Mouse (Mus musculus) cerebellum, adult 2 months (tissue): ENCODE data around the gene Cyb5d2. TPM values are rescaled to one million over a fixed set of nuclear protein-coding genes. Genes with fewer than 3 reads are reported as not detected.
A peak's percentile ranks its signal among the peaks of the same experiment; 100 is the strongest.

Experiments used
- DNase-seq, 2 experiments: peaks; one replicate each; pipeline ENCODE4 v3.0.0; 2021
- H3K27ac ChIP-seq: fragments of 200-500 bp; 2 replicates; pipeline ENCODE4 v1.5.1; 2012; ENCODE audit warnings: low read length, control low read depth, inconsistent platforms; ENCODE audit not compliant: insufficient read depth
- H3K27me3 ChIP-seq: fragments of 200-500 bp; 2 replicates; pipeline ENCODE4 v1.6.1; 2012; ENCODE audit warnings: inconsistent platforms, mild to moderate bottlenecking, low read length, moderate library complexity; ENCODE audit not compliant: control insufficient read depth, insufficient read depth
- H3K4me1 ChIP-seq: fragments of 200-500 bp; 2 replicates; pipeline ENCODE4 v1.6.1; 2011; ENCODE audit warnings: low read length; ENCODE audit not compliant: control insufficient read depth, insufficient read depth
- H3K4me3 ChIP-seq: fragments of 200-500 bp; replicated peaks from 2 replicates; pipeline ENCODE3; 2011; ENCODE audit warnings: mild to moderate bottlenecking, low read depth, low read length, control low read depth; ENCODE audit not compliant: insufficient read depth
- CTCF ChIP-seq: fragments of 200-500 bp; IDR thresholded peaks from 2 replicates; pipeline ENCODE4 v1.5.1; 2011; ENCODE audit warnings: low read depth, mild to moderate bottlenecking, control low read depth, low read length, moderate library complexity, borderline replicate concordance; ENCODE audit not compliant: insufficient read depth
- POLR2A ChIP-seq: fragments of 200-500 bp; IDR thresholded peaks from 2 replicates; pipeline ENCODE4 v1.6.1; 2011; ENCODE audit warnings: low read length, control low read depth, borderline replicate concordance; ENCODE audit not compliant: insufficient read depth
- WGBS: fragments of 180-500 bp; shearing (Covaris S2); methylation state at CpG from one replicate; pipeline ENCODE4 v1.1.7; 2018; 5-methylcytosine and 5-hydroxymethylcytosine counted together
- polyA plus RNA-seq: library from polyadenylated mRNA; depleted of rRNA; stranded (reverse); fragments of >200 nt; gene quantifications from 2 replicates; pipeline ENCODE4 v1.2.3, GENCODE M21; 2012; rRNA removed

Cyb5d2 gene
- polyA plus RNA-seq: 14.2 and 16.4 TPM in 2 replicates

- H3K27me3 ChIP-seq: no peaks in the 10 kb centered on the region
- peak; percentile 94 to 97 for DNase-seq
- H3K4me3 ChIP-seq: peak within 1 kb of the TSS; percentile 62
- TF ChIP-seq POLR2A: peak; percentile 76
- no peak for TF ChIP-seq CTCF
- WGBS: under 1% methylated on average over 69 of the region's 69 CpGs
- H3K4me1 ChIP-seq: no peaks in the 10 kb centered on the region
- H3K27ac ChIP-seq: peak within 1 kb of the TSS; percentile 56
These were observed at the start of gene Cyb5d2, which contains the start of gene Zzef1 for GRCm38 (mm10) chr11:72795455-72796295. Cyb5d2 (minus strand) TSS chr11:72796142. Zzef1 (plus strand) TSS chr11:72796226.

GRCm38 (mm10) chr11:72845526-72845925 lies 49.6 kb upstream of the Cyb5d2 start:
- TF ChIP-seq POLR2A (no peak), CTCF (no peak)
- H3K27me3 ChIP-seq: no peaks in the 10 kb centered on the region
- no peak overlapping the region for H3K27ac ChIP-seq
- no peak for DNase-seq
- WGBS: 95% methylated on average over 2 of the region's 2 CpGs
- H3K4me1 ChIP-seq: no peaks in the 10 kb centered on the region
- no peak overlapping the region for H3K4me3 ChIP-seq

GRCm38 (mm10) chr11:72843576-72843975 lies 47.6 kb upstream of the Cyb5d2 start:
- Histone ChIP-seq H3K4me3 (no peak overlapping the region), H3K4me1 (no peaks in the 10 kb centered on the region), H3K27me3 (no peaks in the 10 kb centered on the region), H3K27ac (no peak overlapping the region)
- TF ChIP-seq POLR2A (no peak), CTCF (no peak)
- no peak for DNase-seq

GRCm38 (mm10) chr11:72842731-72843130 lies 46.8 kb upstream of the Cyb5d2 start:
- no peak for TF ChIP-seq CTCF
- no peak for TF ChIP-seq POLR2A
- no peak for DNase-seq
- H3K27me3 ChIP-seq: no peaks in the 10 kb centered on the region
- H3K4me1 ChIP-seq: no peaks in the 10 kb centered on the region
- 88% methylated on average over 3 of the region's 3 CpGs for WGBS
- H3K27ac ChIP-seq: no peak overlapping the region
- no peak overlapping the region for H3K4me3 ChIP-seq

GRCm38 (mm10) chr11:72829869-72830268 lies 33.9 kb upstream of the Cyb5d2 start:
- H3K27me3 ChIP-seq: no peaks in the 10 kb centered on the region
- WGBS: 87% methylated on average over 3 of the region's 3 CpGs

GRCm38 (mm10) chr11:72821041-72821440 lies 25.1 kb upstream of the Cyb5d2 start:
- H3K4me1 ChIP-seq: no peaks in the 10 kb centered on the region; the same call in 1 of the 2 replicates
- 84% methylated on average over 7 of the region's 7 CpGs for WGBS
- H3K4me3 ChIP-seq: no peak overlapping the region
- no peak overlapping the region for H3K27ac ChIP-seq
- H3K27me3 ChIP-seq: no peaks in the 10 kb centered on the region
- DNase-seq: no peak
- TF ChIP-seq CTCF (no peak), POLR2A (no peak)

More at GRCm38 (mm10) chr11:72829869-72830268, 33.9 kb upstream of the Cyb5d2 start:
- no peak overlapping the region for H3K27ac ChIP-seq
- TF ChIP-seq POLR2A (no peak), CTCF (no peak)
- no peaks in the 10 kb centered on the region for H3K4me1 ChIP-seq
- H3K4me3 ChIP-seq: no peak overlapping the region
- no peak for DNase-seq

- no peak overlapping the region for H3K27ac ChIP-seq
- H3K4me3 ChIP-seq: no peak overlapping the region
- DNase-seq: no peak
- TF ChIP-seq POLR2A (no peak), CTCF (no peak)
- no peaks in the 10 kb centered on the region; the same call in 1 of the 2 replicates for H3K4me1 ChIP-seq
- no peaks in the 10 kb centered on the region for H3K27me3 ChIP-seq
- WGBS: 89% methylated on average over 7 of the region's 7 CpGs
These were observed 22.1 kb upstream of the Cyb5d2 start for GRCm38 (mm10) chr11:72818067-72818466.

- Histone ChIP-seq H3K27me3 (no peaks in the 10 kb centered on the region), H3K4me3 (no peak overlapping the region), H3K27ac (no peak overlapping the region), H3K4me1 (no peaks in the 10 kb centered on the region; the same call in 1 of the 2 replicates)
- TF ChIP-seq POLR2A (no peak), CTCF (no peak)
- DNase-seq: no peak
- 76% methylated on average over 1 of the region's 1 CpGs for WGBS
These were observed 20.9 kb upstream of the Cyb5d2 start for GRCm38 (mm10) chr11:72816859-72817258.
